Mouse (Mus musculus): Measurements from ENCODE around the gene Adk.

Gene Adk

GRCm38 (mm10) chr14:21173973-21174745, 121.8 kb downstream of the Adk start:
- no peak for DNase-seq

- no peak for DNase-seq
Observed at GRCm38 (mm10) chr14:21174804-21175203, 122.4 kb downstream of the Adk start.

GRCm38 (mm10) chr14:21177781-21178180, 125.4 kb downstream of the Adk start:
- no peak for DNase-seq

DNA sequence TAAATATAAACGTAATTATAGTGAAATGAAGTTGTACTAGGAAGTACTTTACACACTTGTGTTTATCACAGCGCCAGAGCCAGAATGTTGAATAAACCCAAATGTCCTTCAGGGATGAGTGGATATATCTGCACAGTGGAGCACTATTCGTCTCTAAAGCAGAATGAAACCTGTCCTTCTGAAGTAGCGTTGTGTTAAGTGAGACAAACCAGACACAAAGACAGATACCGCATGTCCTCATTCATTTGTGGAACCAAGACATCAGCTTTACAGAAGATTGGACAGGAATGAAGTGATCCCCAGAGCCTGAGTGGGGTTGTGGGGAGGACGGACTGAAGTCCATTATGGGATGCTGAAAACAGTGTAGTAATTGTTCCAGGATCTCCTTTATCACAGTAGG, 126.0 kb downstream of the Adk start:
- DNase-seq: no peak

DNA sequence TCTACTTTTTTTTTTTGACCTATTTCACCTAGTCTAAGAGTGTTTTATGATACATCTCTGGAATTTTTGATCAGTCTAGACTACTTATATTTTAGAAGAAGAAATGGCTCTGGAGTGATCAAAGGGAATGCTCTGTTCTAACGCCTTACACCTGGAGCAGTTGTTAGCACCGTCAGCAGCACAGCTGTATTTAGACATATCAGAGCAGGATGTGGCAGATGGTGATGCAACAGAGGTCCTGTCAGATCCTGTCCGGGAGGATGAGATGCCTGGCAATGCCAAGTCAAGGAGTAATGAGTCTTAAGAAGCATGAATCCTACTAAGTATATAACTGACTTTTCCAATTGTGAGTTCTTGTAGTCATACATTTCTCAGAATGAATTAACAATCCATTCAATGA, 128.7 kb downstream of the Adk start:
- DNase-seq: no peak

- DNase-seq: no peak
Observed at GRCm38 (mm10) chr14:21191966-21192365, 139.6 kb downstream of the Adk start.

- no peak for DNase-seq
Observed at GRCm38 (mm10) chr14:21192749-21193148, 140.4 kb downstream of the Adk start.

DNA sequence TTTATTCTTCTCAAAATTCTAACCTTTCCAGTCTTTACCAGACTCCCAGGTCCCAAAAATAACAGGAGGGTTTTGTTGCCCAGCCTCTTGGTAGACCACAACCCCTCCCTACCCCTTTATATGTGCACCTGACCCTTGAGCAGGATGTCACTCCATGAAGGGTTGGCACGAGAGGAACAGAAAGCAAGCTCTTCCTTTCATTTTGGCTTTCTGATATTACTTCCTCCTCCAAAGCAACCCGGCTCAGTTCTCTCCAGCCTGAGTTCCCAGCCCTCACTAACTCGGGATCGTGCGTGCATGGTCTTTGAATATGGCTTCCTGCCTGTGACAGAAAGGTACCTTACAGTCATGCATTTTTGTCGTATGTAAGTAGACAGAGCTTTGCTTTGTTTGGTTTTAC, 142.0 kb downstream of the Adk start:
- no peak for DNase-seq

DNA sequence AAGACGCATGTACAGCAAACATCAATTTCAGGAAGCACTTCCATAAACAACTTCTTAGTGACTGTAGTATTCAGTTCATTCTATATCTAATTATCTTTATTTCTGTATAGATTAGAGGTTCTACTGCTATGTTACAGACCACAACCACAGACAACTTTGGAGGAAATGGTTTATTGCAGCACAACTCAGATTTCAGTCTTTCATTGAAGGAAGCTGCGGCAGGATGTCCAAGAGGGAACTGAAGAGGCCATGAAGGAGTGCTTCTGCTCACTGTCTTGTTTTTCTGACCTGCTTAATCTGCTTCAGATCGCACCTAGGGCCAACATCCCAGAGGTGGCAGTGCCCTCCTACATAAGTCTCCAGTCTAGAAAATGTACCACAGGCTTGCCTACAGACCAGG, 148.5 kb downstream of the Adk start:
- DNase-seq: no peak

DNA sequence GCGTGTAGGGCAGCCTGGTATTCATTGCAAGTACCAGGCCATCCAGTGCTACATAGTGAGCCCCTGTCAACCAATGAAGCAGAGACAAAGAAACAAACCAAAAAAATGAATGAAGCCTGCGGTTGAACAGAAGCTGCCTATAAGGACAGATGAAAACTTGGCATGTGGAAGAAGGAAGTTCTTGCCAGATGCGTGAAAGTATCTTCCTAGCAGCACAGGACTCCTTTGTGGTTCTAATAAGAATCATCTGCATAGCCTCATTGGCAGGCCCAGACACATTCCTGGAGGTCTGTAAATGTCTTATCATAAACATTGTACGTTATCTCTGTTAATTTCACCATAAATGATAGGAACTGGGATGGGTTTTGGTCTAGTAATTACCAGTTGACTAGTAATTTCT, 154.1 kb downstream of the Adk start:
- DNase-seq: no peak

DNA sequence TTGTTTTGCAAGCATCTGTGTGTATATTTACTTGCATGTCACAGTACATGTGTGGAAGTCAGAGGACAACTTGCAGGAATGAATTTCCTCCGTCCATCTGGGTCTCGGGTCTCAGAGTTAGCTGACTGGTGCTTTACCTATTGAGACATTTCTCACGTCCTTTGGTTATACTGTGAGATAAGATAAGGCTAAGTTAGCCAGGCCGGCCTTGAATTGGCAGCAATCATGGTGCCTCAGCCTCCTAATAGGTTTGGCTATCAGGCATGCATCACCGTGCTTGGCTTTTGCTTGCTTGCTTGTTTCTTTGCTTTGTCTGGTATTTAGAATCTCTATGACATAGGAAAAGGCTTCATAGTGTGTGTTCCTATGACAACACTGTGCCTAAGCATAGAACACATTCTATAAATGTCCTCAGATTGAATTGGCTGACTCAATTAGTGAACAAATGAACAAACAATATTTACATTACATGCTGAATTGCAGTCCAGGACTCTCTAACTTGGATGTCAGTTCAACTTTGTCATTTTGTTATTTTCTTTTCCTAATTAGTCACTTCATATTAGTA, 169.3 kb downstream of the Adk start:
- DNase-seq: no peak

- DNase-seq: no peak
Observed at GRCm38 (mm10) chr14:21222206-21222605, 169.8 kb downstream of the Adk start.

DNA sequence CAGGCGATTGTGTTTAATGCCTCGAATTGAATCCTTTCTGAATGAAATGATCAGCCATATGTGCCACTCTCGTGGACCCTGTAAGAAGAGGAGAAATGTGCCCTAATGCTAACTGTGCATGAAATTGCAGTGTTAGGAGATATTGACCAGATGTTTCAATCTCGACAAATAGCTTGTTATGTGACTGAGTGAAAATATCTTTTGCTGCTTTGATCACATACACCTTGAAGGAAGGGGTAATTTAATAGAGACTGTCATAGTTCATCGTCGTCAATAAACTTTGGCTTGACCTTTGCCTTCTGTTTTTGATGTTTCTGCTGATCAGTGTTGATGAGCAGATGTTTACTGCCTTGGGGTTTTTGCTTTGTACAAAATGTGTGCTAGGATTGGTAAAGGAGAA, 171.1 kb downstream of the Adk start:
- DNase-seq: no peak

- DNase-seq: no peak
Observed at GRCm38 (mm10) chr14:21223971-21224635, 171.7 kb downstream of the Adk start.

GRCm38 (mm10) chr14:21237051-21237450, 184.7 kb downstream of the Adk start:
- no peak for DNase-seq

- DNase-seq: no peak
Observed at GRCm38 (mm10) chr14:21241105-21241504, 188.7 kb downstream of the Adk start.

DNA sequence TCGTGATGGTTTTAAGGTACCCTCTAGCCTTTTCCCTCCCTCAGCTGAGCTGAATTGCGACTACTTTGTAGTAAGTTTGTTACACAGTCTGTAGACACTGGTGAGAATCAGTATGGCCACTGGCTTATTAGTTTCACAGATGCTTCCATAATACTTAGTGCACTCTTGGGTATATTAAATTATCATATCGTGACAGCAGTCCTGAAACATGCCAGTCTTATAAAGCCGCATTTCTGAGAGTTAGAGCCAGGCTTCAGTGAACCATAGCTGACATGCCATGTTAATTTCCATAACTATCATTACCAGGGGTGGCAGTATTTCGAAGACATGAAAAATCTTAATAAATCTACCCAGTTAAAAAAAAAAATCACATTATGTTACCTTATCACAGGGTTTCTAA, 199.0 kb downstream of the Adk start:
- no peak for DNase-seq

GRCm38 (mm10) chr14:21252326-21252886, 200.0 kb downstream of the Adk start:
- peak; percentile 39 for DNase-seq

- DNase-seq: peak; percentile 20
Observed at GRCm38 (mm10) chr14:21253321-21253992, 201.1 kb downstream of the Adk start.

DNA sequence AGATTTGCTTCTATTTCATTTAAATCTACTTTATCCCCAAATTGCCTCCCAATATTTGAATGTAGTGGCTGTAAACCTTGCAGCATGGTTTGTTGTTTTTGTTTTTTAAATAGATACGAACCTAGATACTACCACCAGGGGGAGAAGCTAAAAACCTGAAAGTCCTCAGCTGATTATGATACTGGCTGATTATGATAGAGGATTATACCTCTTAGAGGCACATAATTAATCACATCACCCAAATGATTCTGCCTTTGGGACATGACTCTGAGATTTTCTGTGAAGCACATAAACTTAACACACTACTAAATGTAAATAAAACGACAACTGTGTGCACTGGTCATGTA, 201.6 kb downstream of the Adk start:
- DNase-seq: no peak

- no peak for DNase-seq
Observed at GRCm38 (mm10) chr14:21268229-21268628, 215.9 kb downstream of the Adk start.

DNA sequence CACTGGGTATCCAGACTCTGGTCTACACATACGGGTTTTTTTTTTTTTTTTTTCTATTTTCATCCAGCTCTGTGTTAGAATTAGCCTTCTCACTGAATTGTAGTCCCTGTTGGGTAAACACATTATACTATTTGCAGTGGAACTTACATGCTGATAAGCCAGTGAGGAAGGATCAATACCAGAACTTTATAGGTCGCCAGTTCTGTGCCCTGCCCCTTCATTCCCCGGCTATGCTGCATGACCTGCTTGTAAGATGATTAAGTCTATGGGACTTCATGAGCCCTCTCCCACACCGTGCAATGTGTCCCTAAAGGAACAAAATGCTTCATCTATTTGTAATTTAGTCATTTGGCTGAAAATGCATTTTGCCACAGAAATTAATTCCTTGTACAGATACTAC, 219.1 kb downstream of the Adk start:
- DNase-seq: no peak

- DNase-seq: no peak
Observed at GRCm38 (mm10) chr14:21275786-21276185, 223.4 kb downstream of the Adk start.

GRCm38 (mm10) chr14:21278290-21278689, 225.9 kb downstream of the Adk start:
- DNase-seq: no peak

Measured in cerebellum, adult 8-10 months (tissue).